Mouse (Mus musculus) telencephalon, adult 2 months (tissue): ENCODE results near the gene Hsdl2.

Experiments
- DNase-seq: peaks from one replicate; pipeline ENCODE4 v3.0.0-alpha.2; 2011; ENCODE audit warnings: low read depth, low spot score

The Hsdl2 gene

DNA sequence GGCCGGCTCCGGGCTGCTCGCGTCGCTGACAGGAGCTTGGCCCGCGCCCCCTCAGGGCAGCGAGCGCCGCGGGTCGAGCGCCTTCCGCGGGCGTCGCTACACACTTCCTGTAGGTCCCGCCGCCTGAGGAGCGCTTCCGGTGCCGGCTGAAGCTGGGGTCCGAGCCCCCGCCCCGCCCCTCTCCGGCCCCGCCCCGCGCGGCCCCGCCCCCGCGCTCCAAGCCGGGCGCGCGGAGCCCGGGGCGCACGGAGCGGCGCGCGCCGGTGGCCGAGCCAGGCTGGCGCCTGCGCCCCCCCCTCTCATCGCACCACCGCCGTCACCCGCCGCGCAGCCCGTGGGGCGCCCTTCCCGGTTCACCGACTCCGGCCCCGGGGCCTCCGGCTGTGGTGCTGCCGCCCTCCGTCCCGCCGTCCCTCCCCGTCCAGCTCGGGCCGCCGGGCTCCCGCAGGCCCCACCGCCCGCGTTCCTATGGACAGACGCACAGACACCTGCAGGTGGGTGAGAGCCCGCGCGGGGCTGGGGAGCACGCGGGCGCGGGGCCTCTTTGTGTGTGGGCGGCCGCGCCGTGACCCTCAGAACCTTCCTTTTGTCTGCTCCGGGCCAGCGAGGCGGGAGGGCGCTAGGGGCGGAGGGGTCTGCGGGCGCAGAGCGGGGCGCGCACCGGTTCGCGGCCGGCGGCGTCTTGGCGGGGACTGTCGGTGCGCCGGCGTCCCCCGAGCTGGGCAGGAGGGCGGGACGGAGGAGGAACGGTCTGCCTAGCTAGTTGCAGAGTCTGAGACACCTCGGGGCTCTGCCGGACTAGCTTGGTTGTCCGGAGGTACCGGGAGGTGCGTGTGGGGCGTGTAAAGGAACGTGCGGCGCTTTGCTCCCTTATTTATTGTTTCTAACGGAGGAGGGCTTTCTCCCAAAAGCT is 44.9 kb downstream of the Hsdl2 start, which contains the start of gene E130308A19Rik:
TSS of gene E130308A19Rik (plus strand) at position 214 of the 913 bp plus-strand sequence.
- peak; percentile 34 for DNase-seq

GRCm38 (mm10) chr4:59628255-59628654 is 46.9 kb downstream of the Hsdl2 start:
- DNase-seq, result no peak

GRCm38 (mm10) chr4:59629076-59629874 is 47.9 kb downstream of the Hsdl2 start:
- DNase-seq, result no peak

- no peak for DNase-seq
Observed at GRCm38 (mm10) chr4:59630122-59630521, 48.8 kb downstream of the Hsdl2 start.

DNA sequence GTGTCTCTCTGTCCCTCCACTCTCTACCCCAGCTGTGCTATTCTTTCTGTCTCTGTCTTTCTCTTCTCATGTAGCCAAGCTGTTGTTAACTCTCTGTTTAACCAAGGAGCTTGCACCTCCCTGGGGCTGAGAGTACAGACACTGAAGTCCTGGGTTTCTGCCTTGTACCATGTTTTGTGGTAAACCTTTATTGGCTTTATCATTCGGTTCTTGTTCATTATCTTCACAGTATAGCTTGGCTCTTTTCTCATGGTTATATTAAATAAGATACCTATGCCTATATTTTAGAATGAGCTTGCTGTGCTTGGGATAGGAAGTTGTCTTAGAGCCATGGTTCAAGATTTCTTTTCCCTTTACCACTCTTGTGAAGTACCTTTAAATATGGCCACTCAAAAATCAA is 53.2 kb downstream of the Hsdl2 start:
- DNase-seq, result no peak

DNA sequence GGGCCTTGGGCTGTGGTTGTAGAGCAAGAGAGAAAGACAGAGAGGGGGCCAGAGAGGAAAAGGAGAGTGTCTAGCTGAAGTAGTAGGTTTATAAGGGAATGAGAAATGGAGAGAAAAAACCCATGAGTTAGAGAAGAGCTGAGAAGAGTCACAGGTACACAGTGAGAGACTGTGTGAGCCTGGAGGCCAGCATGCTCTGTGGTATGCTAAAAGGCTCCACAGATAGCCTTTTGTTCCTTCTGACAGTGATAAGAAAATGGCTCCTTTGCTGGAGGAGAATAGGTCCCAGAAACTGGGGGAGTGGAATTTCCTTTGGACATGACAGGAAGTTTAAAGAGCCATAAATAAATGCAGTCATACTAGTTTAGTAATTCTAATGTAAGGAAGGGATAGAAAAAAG is 57.8 kb downstream of the Hsdl2 start:
- no peak for DNase-seq

DNA sequence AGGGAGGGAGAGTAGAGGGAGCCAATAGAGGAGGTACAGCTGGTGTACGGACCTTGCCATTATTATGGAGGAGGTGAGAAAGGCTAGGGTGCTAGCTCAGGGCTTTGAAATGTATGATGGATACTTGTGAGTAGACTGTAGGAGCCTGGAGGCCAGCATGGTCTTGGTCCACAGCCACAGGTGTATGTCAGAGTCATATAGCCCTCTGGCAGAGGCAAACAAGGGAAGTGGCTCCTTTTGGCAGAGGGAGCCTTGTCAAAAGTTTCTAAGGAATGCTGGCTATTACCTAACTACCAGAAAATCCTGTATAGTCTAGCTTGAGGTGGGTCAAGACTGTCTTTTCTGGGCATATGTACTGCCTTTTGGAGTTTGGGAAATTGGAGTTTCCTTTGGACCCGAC is 59.4 kb downstream of the Hsdl2 start:
- no peak for DNase-seq

DNA sequence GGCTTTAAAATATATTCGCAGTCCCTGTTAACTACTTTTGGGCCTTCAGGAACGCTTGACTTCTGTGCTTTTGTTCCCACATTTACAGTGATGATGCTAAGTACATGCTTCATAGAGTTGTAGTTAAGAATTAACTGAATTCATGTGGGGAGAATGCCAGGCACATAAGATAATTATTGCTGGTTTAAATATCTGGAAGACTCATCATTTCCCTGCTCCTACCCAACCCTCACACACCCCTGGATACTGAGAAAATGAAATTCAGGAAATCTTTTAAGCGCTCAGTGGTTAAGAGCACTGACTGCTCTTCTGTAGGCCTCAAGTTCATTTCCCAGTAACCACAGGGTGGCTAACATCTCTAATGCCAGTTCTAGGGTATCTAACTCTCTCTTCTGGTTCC is 60.7 kb downstream of the Hsdl2 start:
- no peak for DNase-seq

DNA sequence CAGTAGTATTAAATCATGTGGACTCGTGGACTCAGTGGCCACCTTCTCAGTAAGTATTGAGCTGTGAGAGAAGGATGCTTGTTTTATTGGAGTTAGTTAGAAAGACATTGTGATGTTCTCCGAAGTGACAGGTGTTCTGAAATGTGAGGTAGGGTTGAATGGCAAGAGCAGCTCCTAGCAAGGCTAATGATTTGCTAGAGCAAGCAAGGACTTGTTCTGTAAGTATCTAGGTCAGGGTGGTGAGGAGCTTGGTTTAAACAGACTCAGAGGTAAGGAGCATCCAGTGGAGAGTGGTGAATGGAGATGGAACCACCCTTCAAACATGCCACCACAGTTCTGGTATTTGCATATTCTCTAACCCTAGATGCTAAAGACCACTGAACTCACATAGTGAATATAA is 61.3 kb downstream of the Hsdl2 start:
- DNase-seq, result no peak

- DNase-seq, result no peak
Observed at GRCm38 (mm10) chr4:59644431-59644830, 63.1 kb downstream of the Hsdl2 start.

GRCm38 (mm10) chr4:59644992-59645391 is 63.6 kb downstream of the Hsdl2 start:
- DNase-seq, result no peak

DNA sequence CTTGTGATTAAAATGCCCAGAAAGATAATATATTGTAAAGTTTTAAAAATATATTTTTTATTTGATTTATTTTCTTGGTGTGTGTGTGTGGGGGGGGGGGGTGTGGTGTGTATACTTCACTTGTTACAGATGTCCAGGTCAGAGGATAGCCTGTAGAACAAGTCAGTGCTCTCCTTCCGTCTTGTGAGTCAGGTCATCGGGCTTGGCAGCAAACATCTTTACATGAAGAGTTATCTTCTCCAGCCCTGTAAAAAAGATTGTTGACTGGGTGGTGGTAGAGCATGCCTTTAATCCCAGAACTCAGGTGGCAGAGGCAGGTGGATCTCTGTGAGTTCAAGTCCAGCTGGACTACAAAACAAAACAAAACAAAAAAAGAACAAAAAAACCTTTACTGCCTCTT is 64.2 kb downstream of the Hsdl2 start:
- DNase-seq, result no peak

DNA sequence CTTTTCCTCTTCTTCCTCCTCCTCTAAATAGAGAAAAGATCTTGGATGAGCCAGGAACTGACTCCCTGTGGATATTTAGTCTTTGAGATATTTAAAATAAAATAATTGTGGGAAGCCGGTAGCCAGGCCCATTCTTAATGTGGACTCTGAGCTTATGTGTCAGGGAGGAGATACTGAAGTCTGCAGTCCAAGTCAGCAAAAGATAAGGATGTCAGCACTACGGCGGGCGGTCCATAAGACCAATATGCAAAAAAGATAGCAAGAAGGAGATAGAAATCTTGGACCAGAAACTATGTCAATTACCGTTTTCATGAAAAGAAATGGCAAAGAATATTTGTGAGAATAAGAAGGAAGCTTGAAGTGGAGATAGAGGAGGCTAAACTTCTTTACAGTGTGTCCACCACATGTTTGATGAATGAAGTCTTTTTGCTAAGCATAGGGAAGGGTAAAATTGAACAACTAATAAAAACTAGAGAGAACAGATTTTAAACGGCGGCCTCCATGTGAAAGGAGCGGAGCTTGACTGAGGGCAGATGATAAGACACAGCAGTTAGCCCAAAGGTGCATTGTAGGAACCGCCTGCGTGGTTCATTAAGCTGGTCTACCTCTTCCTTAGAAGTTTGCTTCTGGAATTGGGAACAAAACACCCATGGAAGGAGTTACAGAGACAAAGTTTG is 64.8 kb downstream of the Hsdl2 start:
- DNase-seq, result no peak

- DNase-seq, result no peak
Observed at GRCm38 (mm10) chr4:59649119-59649518, 67.8 kb downstream of the Hsdl2 start.

DNA sequence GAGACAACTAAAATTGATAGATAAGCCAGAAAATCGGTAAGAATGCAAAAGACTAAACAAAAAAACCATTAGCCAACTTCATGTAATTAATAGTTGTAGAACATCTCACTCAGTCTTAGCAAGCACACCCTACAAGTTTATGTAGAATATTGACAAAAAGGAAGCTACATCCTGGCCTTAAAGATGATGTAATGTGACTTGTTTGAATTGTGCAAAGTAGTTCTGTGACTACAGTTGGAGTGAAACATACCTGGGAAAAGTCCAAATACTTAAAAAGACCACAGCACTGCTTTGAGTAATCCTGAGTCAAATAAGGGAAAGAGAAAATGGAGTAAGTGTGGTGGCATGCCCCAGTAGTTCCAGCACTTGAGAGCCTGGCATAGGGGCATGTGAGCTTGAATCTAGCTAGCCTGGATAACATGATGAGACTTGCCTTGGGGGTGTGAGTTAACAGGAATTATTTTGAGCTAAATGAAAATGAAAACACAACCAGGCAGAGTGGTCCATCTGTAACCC is 70.9 kb downstream of the Hsdl2 start:
- DNase-seq, result no peak

DNA sequence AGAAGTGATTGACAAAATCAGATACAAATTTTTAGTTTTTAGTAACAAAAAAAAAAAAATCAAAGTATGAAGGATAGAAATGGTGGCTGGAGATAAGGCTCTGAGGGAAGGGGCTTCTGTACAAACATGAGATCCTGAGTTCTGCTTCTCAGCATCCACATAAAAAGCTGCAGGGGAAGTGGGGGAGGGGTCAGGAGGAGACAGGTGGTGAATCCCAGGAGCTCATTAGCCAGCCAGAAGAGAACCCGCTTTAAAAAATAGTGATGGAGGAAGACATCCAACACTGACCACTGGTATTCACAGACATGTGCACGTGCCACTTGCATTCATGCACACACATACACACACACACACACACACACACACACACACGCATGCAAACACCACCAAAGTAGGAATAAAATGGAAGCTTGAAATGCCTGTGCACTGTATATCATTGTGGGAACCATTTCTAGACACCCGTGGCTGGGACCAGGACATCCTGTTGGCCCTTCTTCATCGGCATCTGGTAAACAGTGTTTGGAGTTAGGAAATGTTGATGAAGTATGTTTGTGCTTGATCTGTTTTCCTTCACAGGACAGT is 74.8 kb downstream of the Hsdl2 start:
- DNase-seq, result no peak

DNA sequence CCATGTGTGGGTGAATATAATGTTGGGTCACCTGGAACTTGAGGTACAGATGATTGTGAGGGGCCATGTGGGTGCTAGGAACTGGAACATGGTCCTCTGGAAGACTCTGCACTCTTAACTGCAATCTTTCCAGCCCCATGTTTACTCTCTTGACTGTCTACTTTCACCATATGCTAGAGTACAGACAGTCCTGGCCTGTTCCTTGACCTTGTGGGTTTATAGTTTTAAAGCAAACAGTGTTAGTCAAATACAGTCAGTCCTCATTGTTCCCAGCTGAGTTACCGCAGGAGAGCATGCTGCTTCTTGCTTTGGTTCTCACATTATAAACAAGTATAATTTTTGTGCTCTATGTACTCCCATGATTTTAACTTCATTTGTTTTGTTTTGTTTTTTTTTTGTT is 80.8 kb downstream of the Hsdl2 start:
- DNase-seq, result no peak

DNA sequence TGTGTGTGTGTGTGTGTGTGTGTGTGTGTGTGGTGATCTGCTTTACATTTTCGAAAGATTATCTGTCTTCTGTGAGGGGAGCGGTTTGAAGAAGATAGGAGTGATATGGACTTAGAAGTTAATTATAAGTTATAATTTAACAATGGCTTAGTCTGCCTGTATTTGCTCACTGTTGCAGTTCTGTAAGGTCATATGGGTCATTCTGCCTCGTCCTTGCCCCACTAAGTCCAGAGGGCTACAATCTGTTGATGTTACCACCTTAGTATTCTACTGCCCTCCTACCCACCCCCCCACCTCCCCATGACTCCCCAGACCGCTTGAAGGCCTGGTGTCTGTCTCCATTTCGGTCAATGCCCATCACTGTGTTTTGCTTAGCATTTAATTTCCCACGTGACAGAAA is 82.1 kb downstream of the Hsdl2 start:
- no peak for DNase-seq

GRCm38 (mm10) chr4:59666550-59667317 is 85.4 kb downstream of the Hsdl2 start:
- peak; percentile 33 for DNase-seq

GRCm38 (mm10) chr4:59668050-59668449 is 86.7 kb downstream of the Hsdl2 start:
- DNase-seq, result no peak
